Comparison of ENCODE assay signal across 24 mouse cellular contexts in genomic region chr10:102618711-102619110, GRCm38 (mm10).
DNase-seq lines count a peak whose midpoint lies in the region; ATAC-seq and TF ChIP-seq lines count a peak whose summit lies in the region.
"Had no signal": no experiment of that assay in that cellular context is flagged by ENCODE, and none has a peak within 500 bp of the region (broad histone marks: within the 10 kb centered on the region; RNA-seq: fewer than 3 reads in every experiment).

No protein-coding gene starts in this region.

- DNase-seq in embryo, embryonic 10 days (ENCODE audit: low spot score): peak; percentile 32
- no peak for DNase-seq in embryo, embryonic 9.5 days (ENCODE audit: extremely low spot score)
- DNase-seq in kidney, postnatal 0 days (ENCODE audit: low spot score): no peak
- no peak for DNase-seq in kidney, postnatal 14 days
- peak; percentile 21 for DNase-seq in embryo, embryonic 11 days
- no peak for DNase-seq in spleen, postnatal 14 days (ENCODE audit: low spot score in 2 of 2)
- DNase-seq: adrenal gland, adult 2 months; cerebellum, adult 2 months; cerebellum, postnatal 25 days; gastrocnemius, postnatal 14 days; heart, postnatal 36 days; kidney, adult 2 months; kidney, postnatal 10 days; lung, postnatal 10 days; thymus, postnatal 14 days had no signal

- no peak for ATAC-seq in kidney, postnatal 0 days (replicated peaks; ENCODE audit: low FRiP score, low read depth)
- ATAC-seq in midbrain, embryonic 16.5 days: no peak
- ATAC-seq: forebrain, embryonic 14.5 days; midbrain, embryonic 13.5 days had no signal

- peak; percentile 24; the same call in 1 of the 2 replicates for TF ChIP-seq CTCF in kidney, postnatal 0 days (IDR thresholded peaks at IDR 0.05; ENCODE audit: low read depth)

- no peaks in the 10 kb centered on the region for H3K9me3 ChIP-seq in kidney, postnatal 0 days (replicated peaks; ENCODE audit: low read length)
- no peaks in the 10 kb centered on the region for H3K9me3 ChIP-seq in midbrain, embryonic 16.5 days (replicated peaks; ENCODE audit: control insufficient read depth, low read length, poor library complexity, severe bottlenecking)
- H3K9me3 ChIP-seq: heart, embryonic 10.5 days; heart, embryonic 15.5 days; limb, embryonic 13.5 days; midbrain, embryonic 13.5 days had no signal

- no peak overlapping the region for H3K4me2 ChIP-seq in kidney, postnatal 0 days (ENCODE audit: low read length)
- H3K4me2 ChIP-seq in midbrain, embryonic 16.5 days (ENCODE audit: low read length): no peak overlapping the region
- H3K4me2 ChIP-seq: heart, embryonic 15.5 days; hindbrain, embryonic 14.5 days; limb, embryonic 13.5 days; liver, embryonic 11.5 days; midbrain, embryonic 13.5 days had no signal

- H3K36me3 ChIP-seq in kidney, postnatal 0 days (ENCODE audit: insufficient read depth, low read length): no peaks in the 10 kb centered on the region
- H3K36me3 ChIP-seq in midbrain, embryonic 16.5 days (ENCODE audit: control insufficient read depth, insufficient read depth, low read length): no peaks in the 10 kb centered on the region
- H3K36me3 ChIP-seq: heart, embryonic 10.5 days; heart, embryonic 15.5 days; limb, embryonic 13.5 days; midbrain, embryonic 13.5 days had no signal

- no peak overlapping the region for H3K27ac ChIP-seq in kidney, postnatal 0 days
- H3K27ac ChIP-seq in midbrain, embryonic 16.5 days (ENCODE audit: low read length): no peak overlapping the region
- H3K27ac ChIP-seq: heart, embryonic 10.5 days; heart, embryonic 15.5 days; hindbrain, embryonic 14.5 days; limb, embryonic 13.5 days; macrophage; midbrain, embryonic 13.5 days had no signal

- no peaks in the 10 kb centered on the region for H3K27me3 ChIP-seq in kidney, postnatal 0 days (ENCODE audit: insufficient read depth, low read length)
- no peaks in the 10 kb centered on the region for H3K27me3 ChIP-seq in midbrain, embryonic 16.5 days (ENCODE audit: control insufficient read depth, insufficient read depth, low read depth, low read length)
- H3K27me3 ChIP-seq: heart, embryonic 15.5 days; limb, embryonic 13.5 days; midbrain, embryonic 13.5 days had no signal

- no peak overlapping the region for H3K4me3 ChIP-seq in kidney, postnatal 0 days (replicated peaks; ENCODE audit: low read depth, low read length)
- H3K4me3 ChIP-seq in midbrain, embryonic 16.5 days (ENCODE audit: low read depth, low read length): no peak overlapping the region
- H3K4me3 ChIP-seq: heart, embryonic 10.5 days; heart, embryonic 15.5 days; limb, embryonic 13.5 days; midbrain, embryonic 13.5 days had no signal

- 44% methylated on average over 2 of the region's 2 CpGs for WGBS in kidney, postnatal 0 days
- WGBS in midbrain, embryonic 16.5 days: 89% methylated on average over 2 of the region's 2 CpGs

- no peaks in the 10 kb centered on the region for H3K4me1 ChIP-seq in kidney, postnatal 0 days (replicated peaks; ENCODE audit: insufficient read depth, low read length)
- no peaks in the 10 kb centered on the region for H3K4me1 ChIP-seq in midbrain, embryonic 16.5 days (ENCODE audit: control insufficient read depth, insufficient read depth, low read length)
- H3K4me1 ChIP-seq: heart, embryonic 10.5 days; heart, embryonic 15.5 days; limb, embryonic 13.5 days; midbrain, embryonic 13.5 days had no signal

- no peak overlapping the region for H3K9ac ChIP-seq in kidney, postnatal 0 days (ENCODE audit: low read depth, low read length)
- H3K9ac ChIP-seq in midbrain, embryonic 16.5 days (ENCODE audit: low read depth, low read length): no peak overlapping the region
- H3K9ac ChIP-seq: heart, embryonic 15.5 days; hindbrain, embryonic 14.5 days; limb, embryonic 13.5 days; midbrain, embryonic 13.5 days had no signal

Comparison
In these comparisons a context has a peak if more than half of its experiments do, and no peak if none do; other contexts are left out.
1. DNase-seq: peak in embryo, embryonic 10 days (single experiment) and embryo, embryonic 11 days (single experiment); none in embryo, embryonic 9.5 days (single experiment), kidney, postnatal 0 days (single experiment), kidney, postnatal 14 days (single experiment) and spleen, postnatal 14 days (0 of 2).